Mouse (Mus musculus): ENCODE measurements around the gene Vgll2. TPM values are rescaled to one million over a fixed set of nuclear protein-coding genes. Genes with fewer than 3 reads are reported as not detected.

The Vgll2 gene
- polyA plus RNA-seq (2012; rRNA removed): not detected in 2 replicates

GRCm38 (mm10) chr10:52022413-52023212 is at the start of gene Vgll2:
Gene Vgll2, plus strand, starts transcription at chr10:52022502.
- no peak for TF ChIP-seq CTCF (IDR thresholded peaks at IDR 0.05; ENCODE audit: extremely low read depth, insufficient read length, insufficient replicate concordance, low read depth, low read length)
- TF ChIP-seq POLR2A (IDR thresholded peaks at IDR 0.05; ENCODE audit: low read depth, low read length): no peak
- WGBS: 1% methylated on average over 60 of the region's 60 CpGs
- H3K4me3 ChIP-seq (ENCODE audit: low read depth, low read length): peak within 1 kb of the TSS; percentile 36

GRCm38 (mm10) chr10:51975137-51975536 is 47.2 kb upstream of the Vgll2 start:
- Histone ChIP-seq H3K4me3 (ENCODE audit: low read depth, low read length) (no peak overlapping the region), H3K36me3 (ENCODE audit: control insufficient read depth, insufficient read depth, low read length) (no peaks in the 10 kb centered on the region), H3K27me3 (ENCODE audit: control insufficient read depth, insufficient read depth, low read length) (no peaks in the 10 kb centered on the region), H3K4me1 (ENCODE audit: control insufficient read depth, insufficient read depth, insufficient read length, low read length) (no peaks in the 10 kb centered on the region), H3K27ac (ENCODE audit: insufficient read depth, low read depth, low read length) (no peak overlapping the region)
- WGBS: 64% methylated on average over 4 of the region's 4 CpGs
- no peak for TF ChIP-seq CTCF (IDR thresholded peaks at IDR 0.05; ENCODE audit: extremely low read depth, insufficient read length, insufficient replicate concordance, low read depth, low read length)

More at GRCm38 (mm10) chr10:52022413-52023212, at the start of gene Vgll2:
- Histone ChIP-seq H3K27me3 (ENCODE audit: control insufficient read depth, insufficient read depth, low read length) (peaks cover 31% of the 10 kb centered on the region), H3K4me1 (ENCODE audit: control insufficient read depth, insufficient read depth, insufficient read length, low read length) (0 out of 2 replicates have a peak, but pooled peaks cover 2% of the 10 kb centered on the region), H3K36me3 (ENCODE audit: control insufficient read depth, insufficient read depth, low read length) (no peaks in the 10 kb centered on the region), H3K27ac (ENCODE audit: insufficient read depth, low read depth, low read length) (no peak within 1 kb of the TSS)

GRCm38 (mm10) chr10:51975587-51975986 is 46.7 kb upstream of the Vgll2 start:
- TF ChIP-seq POLR2A (IDR thresholded peaks at IDR 0.05; ENCODE audit: low read depth, low read length): no peak
- no peak for TF ChIP-seq CTCF (IDR thresholded peaks at IDR 0.05; ENCODE audit: extremely low read depth, insufficient read length, insufficient replicate concordance, low read depth, low read length)
- no peak overlapping the region for H3K27ac ChIP-seq (ENCODE audit: insufficient read depth, low read depth, low read length)
- H3K36me3 ChIP-seq (ENCODE audit: control insufficient read depth, insufficient read depth, low read length): no peaks in the 10 kb centered on the region
- 81% methylated on average over 3 of the region's 3 CpGs for WGBS
- H3K27me3 ChIP-seq (ENCODE audit: control insufficient read depth, insufficient read depth, low read length): no peaks in the 10 kb centered on the region
- no peaks in the 10 kb centered on the region for H3K4me1 ChIP-seq (ENCODE audit: control insufficient read depth, insufficient read depth, insufficient read length, low read length)
- H3K4me3 ChIP-seq (ENCODE audit: low read depth, low read length): no peak overlapping the region

- Histone ChIP-seq H3K36me3 (ENCODE audit: control insufficient read depth, insufficient read depth, low read length) (no peaks in the 10 kb centered on the region), H3K4me1 (ENCODE audit: control insufficient read depth, insufficient read depth, insufficient read length, low read length) (no peaks in the 10 kb centered on the region), H3K27ac (ENCODE audit: insufficient read depth, low read depth, low read length) (no peak overlapping the region), H3K27me3 (ENCODE audit: control insufficient read depth, insufficient read depth, low read length) (no peaks in the 10 kb centered on the region), H3K4me3 (ENCODE audit: low read depth, low read length) (no peak overlapping the region)
- no peak for TF ChIP-seq POLR2A (IDR thresholded peaks at IDR 0.05; ENCODE audit: low read depth, low read length)
- no peak for TF ChIP-seq CTCF (IDR thresholded peaks at IDR 0.05; ENCODE audit: extremely low read depth, insufficient read length, insufficient replicate concordance, low read depth, low read length)
- WGBS: 69% methylated on average over 6 of the region's 6 CpGs
Measured at GRCm38 (mm10) chr10:51981651-51982050, 40.7 kb upstream of the Vgll2 start.

GRCm38 (mm10) chr10:51982395-51982794 is 39.9 kb upstream of the Vgll2 start:
- no peaks in the 10 kb centered on the region for H3K36me3 ChIP-seq (ENCODE audit: control insufficient read depth, insufficient read depth, low read length)
- no peak overlapping the region for H3K4me3 ChIP-seq (ENCODE audit: low read depth, low read length)
- 75% methylated on average over 6 of the region's 6 CpGs for WGBS
- H3K27me3 ChIP-seq (ENCODE audit: control insufficient read depth, insufficient read depth, low read length): no peaks in the 10 kb centered on the region
- H3K4me1 ChIP-seq (ENCODE audit: control insufficient read depth, insufficient read depth, insufficient read length, low read length): no peaks in the 10 kb centered on the region
- no peak for TF ChIP-seq CTCF (IDR thresholded peaks at IDR 0.05; ENCODE audit: extremely low read depth, insufficient read length, insufficient replicate concordance, low read depth, low read length)
- no peak for TF ChIP-seq POLR2A (IDR thresholded peaks at IDR 0.05; ENCODE audit: low read depth, low read length)
- no peak overlapping the region for H3K27ac ChIP-seq (ENCODE audit: insufficient read depth, low read depth, low read length)

- TF ChIP-seq CTCF (IDR thresholded peaks at IDR 0.05; ENCODE audit: extremely low read depth, insufficient read length, insufficient replicate concordance, low read depth, low read length): no peak
- no peak for TF ChIP-seq POLR2A (IDR thresholded peaks at IDR 0.05; ENCODE audit: low read depth, low read length)
- WGBS: 85% methylated on average over 1 of the region's 1 CpGs
- 0 out of 2 replicates have a peak, but pooled peaks cover 2% of the 10 kb centered on the region for H3K4me1 ChIP-seq (ENCODE audit: control insufficient read depth, insufficient read depth, insufficient read length, low read length)
Measured at GRCm38 (mm10) chr10:52018471-52018870, 3.8 kb upstream of the Vgll2 start.

GRCm38 (mm10) chr10:52021231-52021630 is 1.1 kb upstream of the Vgll2 start:
- TF ChIP-seq POLR2A (IDR thresholded peaks at IDR 0.05; ENCODE audit: low read depth, low read length): no peak
- TF ChIP-seq CTCF (IDR thresholded peaks at IDR 0.05; ENCODE audit: extremely low read depth, insufficient read length, insufficient replicate concordance, low read depth, low read length): no peak
- Histone ChIP-seq H3K4me3 (ENCODE audit: low read depth, low read length) (no peak overlapping the region), H3K27me3 (ENCODE audit: control insufficient read depth, insufficient read depth, low read length) (peaks cover 28% of the 10 kb centered on the region), H3K27ac (ENCODE audit: insufficient read depth, low read depth, low read length) (no peak overlapping the region), H3K4me1 (ENCODE audit: control insufficient read depth, insufficient read depth, insufficient read length, low read length) (0 out of 2 replicates have a peak, but pooled peaks cover 2% of the 10 kb centered on the region), H3K36me3 (ENCODE audit: control insufficient read depth, insufficient read depth, low read length) (no peaks in the 10 kb centered on the region)
- whole genome bisulfite sequencing: 6% methylated on average over 9 of the region's 9 CpGs

More at GRCm38 (mm10) chr10:52018471-52018870, 3.8 kb upstream of the Vgll2 start:
- peaks cover 28% of the 10 kb centered on the region for H3K27me3 ChIP-seq (ENCODE audit: control insufficient read depth, insufficient read depth, low read length)
- H3K27ac ChIP-seq (ENCODE audit: insufficient read depth, low read depth, low read length): no peak overlapping the region
- H3K36me3 ChIP-seq (ENCODE audit: control insufficient read depth, insufficient read depth, low read length): no peaks in the 10 kb centered on the region
- H3K4me3 ChIP-seq (ENCODE audit: low read depth, low read length): no peak overlapping the region
